Comparison of ENCODE assay signal across 8 mouse cellular contexts in the genomic region with DNA sequence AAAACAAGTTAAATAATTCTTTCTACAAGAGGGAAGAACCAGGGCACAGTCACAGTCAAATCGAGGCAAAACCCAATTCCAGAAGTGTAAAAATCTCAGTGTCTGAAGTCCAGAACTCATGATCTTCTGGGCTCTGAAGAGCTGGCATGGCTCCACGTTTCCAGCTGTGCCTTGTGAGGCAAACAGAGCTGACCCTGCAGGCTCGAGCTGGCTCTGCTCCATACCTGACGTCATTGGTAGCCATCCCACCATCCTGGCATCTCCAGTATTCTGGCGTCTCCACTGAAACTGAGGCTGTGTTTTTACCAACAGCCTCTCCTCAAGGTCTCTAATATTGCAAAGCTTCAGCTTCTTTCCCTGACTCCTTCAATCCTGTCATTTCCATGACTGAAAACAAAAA.
A peak's percentile ranks its signal among the peaks of the same experiment; 100 is the strongest.
DNase-seq lines count a peak whose midpoint lies in the region; ATAC-seq lines count a peak whose summit lies in the region.

No protein-coding gene starts in this region.

- intact Hi-C loops in heart, postnatal 25 days (cut with DNase I): no loop called here

- H3K27me3 ChIP-seq in heart, embryonic 11.5 days (ENCODE audit: control insufficient read depth, insufficient read depth, low read length): no peaks in the 10 kb centered on the region
- H3K27me3 ChIP-seq in neural tube, embryonic 15.5 days (replicated peaks): no peaks in the 10 kb centered on the region

- H3K36me3 ChIP-seq in heart, embryonic 11.5 days (ENCODE audit: control insufficient read depth, insufficient read depth, low read length): no peaks in the 10 kb centered on the region
- H3K36me3 ChIP-seq in neural tube, embryonic 15.5 days: no peaks in the 10 kb centered on the region

- no peak overlapping the region for H3K27ac ChIP-seq in heart, embryonic 11.5 days (ENCODE audit: low read depth, low read length)
- no peak overlapping the region for H3K27ac ChIP-seq in neural tube, embryonic 15.5 days (replicated peaks)

- no peaks in the 10 kb centered on the region for H3K9me3 ChIP-seq in heart, embryonic 11.5 days (replicated peaks; ENCODE audit: control insufficient read depth, low read length)
- no peaks in the 10 kb centered on the region for H3K9me3 ChIP-seq in neural tube, embryonic 15.5 days (replicated peaks)

- no peak overlapping the region for H3K4me2 ChIP-seq in heart, embryonic 11.5 days
- no peak overlapping the region for H3K4me2 ChIP-seq in neural tube, embryonic 15.5 days

- H3K4me1 ChIP-seq in heart, embryonic 11.5 days (ENCODE audit: control insufficient read depth, insufficient read depth, low read length): no peaks in the 10 kb centered on the region
- no peaks in the 10 kb centered on the region for H3K4me1 ChIP-seq in neural tube, embryonic 15.5 days

- H3K9ac ChIP-seq in heart, embryonic 11.5 days (ENCODE audit: low read depth, low read length): no peak overlapping the region
- H3K9ac ChIP-seq in neural tube, embryonic 15.5 days (replicated peaks): no peak overlapping the region

- WGBS in heart, embryonic 11.5 days (ENCODE audit: insufficient replicate concordance): 51% methylated on average over 5 of the region's 5 CpGs
- 61% methylated on average over 5 of the region's 5 CpGs for WGBS in neural tube, embryonic 15.5 days

- DNase-seq in heart, adult 11 months: peak; percentile 94
- peak; percentile 29 to 33 for DNase-seq in right cerebral cortex, postnatal 10 days (ENCODE audit: low spot score in 2 of 2)
- no peak for DNase-seq in right cerebral cortex, postnatal 25 days
- DNase-seq in heart, postnatal 25 days (ENCODE audit: low spot score): peak; percentile 31
- no peak for DNase-seq in c-Kit-positive CD71-positive TER-119-positive erythroid progenitor cells, embryonic 14.5 days (ENCODE audit: low spot score)
- no peak for DNase-seq in yolk sac, embryonic 10.5 days (ENCODE audit: low spot score)

- ATAC-seq in heart, embryonic 11.5 days (replicated peaks; ENCODE audit: insufficient number of reproducible peaks, low FRiP score, low TSS enrichment): no peak
- no peak for ATAC-seq in neural tube, embryonic 15.5 days (ENCODE audit: low FRiP score)

- no peak overlapping the region for H3K4me3 ChIP-seq in heart, embryonic 11.5 days (ENCODE audit: low read depth, low read length)
- H3K4me3 ChIP-seq in neural tube, embryonic 15.5 days (replicated peaks): no peak overlapping the region

Comparison
In these comparisons a context has a peak if more than half of its experiments do, and no peak if none do; other contexts are left out.
1. DNase-seq: peak in heart, adult 11 months (single experiment), right cerebral cortex, postnatal 10 days (2 of 2) and heart, postnatal 25 days (single experiment); none in right cerebral cortex, postnatal 25 days (single experiment), c-Kit-positive CD71-positive TER-119-positive erythroid progenitor cells, embryonic 14.5 days (single experiment) and yolk sac, embryonic 10.5 days (single experiment).